Mouse (Mus musculus) 3T3-L1 (cell line): ENCODE results near the gene Faap20.

Source experiments
- DNase-seq: peaks from one replicate; pipeline ENCODE4 v3.0.0-alpha.2; 2015; ENCODE audit warnings: low read depth, low spot score

Gene Faap20

GRCm38 (mm10) chr4:155249648-155250351, at the start of gene Faap20:
Gene Faap20 (plus strand): TSS chr4:155249802.
- DNase-seq, result peak; percentile 85

- no peak for DNase-seq
These were observed 48.7 kb upstream of the Faap20 start for GRCm38 (mm10) chr4:155200861-155201390.

GRCm38 (mm10) chr4:155201764-155202163, 47.8 kb upstream of the Faap20 start:
- DNase-seq, result no peak

- no peak for DNase-seq
These were observed 43.7 kb upstream of the Faap20 start for GRCm38 (mm10) chr4:155205919-155206318.

- no peak for DNase-seq
These were observed 43.1 kb upstream of the Faap20 start for GRCm38 (mm10) chr4:155206498-155206897.

GRCm38 (mm10) chr4:155207841-155208240, 41.8 kb upstream of the Faap20 start:
- DNase-seq, result no peak

- no peak for DNase-seq
These were observed 41.0 kb upstream of the Faap20 start for GRCm38 (mm10) chr4:155208613-155209012.

GRCm38 (mm10) chr4:155209079-155209478, 40.5 kb upstream of the Faap20 start:
- DNase-seq, result no peak

GRCm38 (mm10) chr4:155209494-155209893, 40.1 kb upstream of the Faap20 start:
- DNase-seq, result no peak

- no peak for DNase-seq
These were observed 36.4 kb upstream of the Faap20 start for GRCm38 (mm10) chr4:155213052-155213751.

GRCm38 (mm10) chr4:155213752-155214054, 35.9 kb upstream of the Faap20 start:
- no peak for DNase-seq

- DNase-seq, result no peak
These were observed 35.4 kb upstream of the Faap20 start for GRCm38 (mm10) chr4:155214188-155214587.

GRCm38 (mm10) chr4:155214793-155215192, 34.8 kb upstream of the Faap20 start:
- no peak for DNase-seq

- no peak for DNase-seq
These were observed 34.4 kb upstream of the Faap20 start for GRCm38 (mm10) chr4:155215203-155215602.

GRCm38 (mm10) chr4:155215773-155216630, 33.6 kb upstream of the Faap20 start:
- peak; percentile 61 for DNase-seq

- DNase-seq, result peak; percentile 62
These were observed 32.1 kb upstream of the Faap20 start for GRCm38 (mm10) chr4:155217241-155218103.

- peak; percentile 4 for DNase-seq
These were observed 31.4 kb upstream of the Faap20 start for GRCm38 (mm10) chr4:155218104-155218732.

- DNase-seq, result peak; percentile 53
These were observed 30.1 kb upstream of the Faap20 start for GRCm38 (mm10) chr4:155219271-155220212.
